Mouse (Mus musculus): ENCODE data around the gene Fut2. TPM values are rescaled to one million over a fixed set of nuclear protein-coding genes. Genes with fewer than 3 reads are reported as not detected.

Gene Fut2
- polyA plus RNA-seq, 1 experiment from 2014 or later, result not detected

DNA sequence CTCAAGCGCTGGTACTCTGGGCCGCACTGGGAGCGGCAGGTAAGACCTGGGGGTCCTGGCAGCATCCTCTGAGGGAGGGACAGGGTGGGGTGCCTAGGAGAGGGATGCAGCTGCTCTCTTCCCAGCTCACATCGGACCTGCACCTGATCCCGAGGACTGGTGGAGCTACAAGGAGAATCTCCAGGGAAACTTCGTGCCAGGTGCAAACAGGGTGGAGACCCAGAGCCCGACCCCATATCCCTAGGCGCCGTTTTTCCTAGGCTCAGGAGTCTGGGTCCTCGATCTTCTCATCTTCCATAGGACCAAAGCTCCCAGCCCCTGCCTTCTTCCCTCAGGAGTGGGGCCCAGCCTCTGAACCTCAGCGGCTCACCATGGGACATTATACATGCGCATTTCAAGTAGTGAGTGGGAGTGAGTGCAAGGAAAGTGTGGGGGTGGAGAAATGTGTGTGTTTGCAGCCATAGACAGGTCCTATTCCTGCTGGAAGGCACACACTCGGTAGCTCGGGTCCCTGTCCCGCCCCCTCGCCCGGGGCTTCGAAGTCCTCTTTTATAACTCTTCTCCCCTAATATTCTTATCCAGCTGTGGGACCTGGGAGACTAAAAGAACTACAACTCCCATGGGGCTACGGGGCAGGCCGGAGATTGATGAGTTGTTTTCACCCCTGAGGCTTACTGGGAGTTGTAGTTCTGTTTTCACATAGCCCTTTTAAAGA, 34.3 kb upstream of the Fut2 start:
- 2% methylated on average over 20 of the region's 20 CpGs for WGBS (ENCODE audit: insufficient replicate concordance)
- Histone ChIP-seq H3K4me3 (ENCODE audit: low read depth, low read length) (no peak overlapping the region), H3K27me3 (ENCODE audit: insufficient read depth, low read length) (peaks cover 31% of the 10 kb centered on the region), H3K36me3 (replicated peaks; ENCODE audit: insufficient read depth, low read length) (no peaks in the 10 kb centered on the region), H3K27ac (ENCODE audit: low read depth) (no peak overlapping the region), H3K4me2 (ENCODE audit: low read depth, low read length) (peak overlapping the region; percentile 52), H3K4me1 (ENCODE audit: insufficient read depth) (peaks cover 28% of the 10 kb centered on the region), H3K9ac (replicated peaks) (no peak overlapping the region), H3K9me3 (ENCODE audit: low read length) (no peaks in the 10 kb centered on the region)
- TF ChIP-seq CTCF (IDR thresholded peaks at IDR 0.05; ENCODE audit: low read depth) (no peak), EP300 (IDR thresholded peaks at IDR 0.05; ENCODE audit: low read depth) (no peak)
- DNase-seq (peak; percentile 71), ATAC-seq (no peak)

DNA sequence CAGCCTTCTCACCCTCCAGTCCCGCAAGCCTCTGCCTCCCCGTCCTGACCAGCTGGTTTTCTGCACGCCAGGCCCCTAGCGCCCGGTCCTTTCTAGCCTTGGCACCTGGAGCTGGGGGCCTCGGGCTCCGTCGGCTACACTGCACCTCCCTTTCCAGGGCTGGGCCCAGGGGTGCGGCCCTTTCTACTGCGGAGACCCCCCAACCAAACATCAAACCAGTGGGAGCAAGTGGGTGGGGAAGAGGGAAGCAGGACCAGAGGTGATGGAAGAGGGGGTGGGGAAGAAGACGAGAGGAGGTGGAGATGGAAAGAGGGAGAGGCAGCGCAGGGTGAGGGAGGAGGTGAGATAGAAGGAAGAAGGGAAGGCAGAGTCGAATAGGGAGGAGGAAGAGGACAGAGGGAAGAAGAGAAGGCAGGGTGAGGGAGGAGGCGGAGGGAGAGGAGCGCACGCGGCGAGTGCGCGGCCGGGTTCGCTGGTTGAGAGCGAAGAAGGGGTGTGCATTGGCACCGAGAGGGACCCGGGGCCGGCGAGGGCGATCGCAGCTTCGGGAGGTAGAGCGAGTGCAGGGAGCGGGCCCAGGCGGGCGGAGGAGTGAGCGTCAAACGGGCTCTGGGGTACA, 33.4 kb upstream of the Fut2 start, which contains the start of gene Car11:
Gene Car11, plus strand, starts transcription at position 321 of the 619 bp plus-strand sequence.
- Histone ChIP-seq H3K4me3 (ENCODE audit: low read depth, low read length) (no peak within 1 kb of the TSS), H3K27ac (ENCODE audit: low read depth) (no peak within 1 kb of the TSS), H3K9ac (replicated peaks) (no peak within 1 kb of the TSS), H3K36me3 (replicated peaks; ENCODE audit: insufficient read depth, low read length) (no peaks in the 10 kb centered on the region), H3K4me2 (ENCODE audit: low read depth, low read length) (peak within 1 kb of the TSS; percentile 52), H3K27me3 (ENCODE audit: insufficient read depth, low read length) (peaks cover 31% of the 10 kb centered on the region), H3K9me3 (ENCODE audit: low read length) (no peaks in the 10 kb centered on the region), H3K4me1 (ENCODE audit: insufficient read depth) (peaks cover 20% of the 10 kb centered on the region)
- ATAC-seq (no peak), DNase-seq (no peak)
- TF ChIP-seq CTCF (IDR thresholded peaks at IDR 0.05; ENCODE audit: low read depth) (no peak), EP300 (IDR thresholded peaks at IDR 0.05; ENCODE audit: low read depth) (no peak)
- 5% methylated on average over 32 of the region's 36 CpGs for WGBS (ENCODE audit: insufficient replicate concordance)

DNA sequence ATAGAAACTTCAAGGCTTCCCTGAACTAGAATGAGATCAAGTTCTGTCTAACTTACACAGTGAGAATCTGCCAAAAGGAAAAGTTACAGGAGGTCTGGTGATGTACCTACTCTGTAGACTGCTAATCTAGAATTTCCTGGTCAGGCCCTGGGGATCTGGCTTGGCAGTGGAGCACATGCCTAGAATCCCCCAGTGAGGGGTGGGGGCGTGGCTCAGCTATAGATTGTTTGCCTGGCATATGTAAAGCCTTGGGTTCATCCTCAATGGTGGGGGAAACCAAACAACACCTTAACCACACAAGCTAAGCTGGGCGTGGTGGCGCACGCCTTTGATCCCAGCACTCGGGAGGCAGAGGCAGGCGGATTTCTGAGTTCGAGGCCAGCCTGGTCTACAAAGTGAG, 31.7 kb upstream of the Fut2 start:
- Histone ChIP-seq H3K27me3 (ENCODE audit: insufficient read depth, low read length) (peaks cover 31% of the 10 kb centered on the region), H3K9ac (replicated peaks) (no peak overlapping the region)

DNA sequence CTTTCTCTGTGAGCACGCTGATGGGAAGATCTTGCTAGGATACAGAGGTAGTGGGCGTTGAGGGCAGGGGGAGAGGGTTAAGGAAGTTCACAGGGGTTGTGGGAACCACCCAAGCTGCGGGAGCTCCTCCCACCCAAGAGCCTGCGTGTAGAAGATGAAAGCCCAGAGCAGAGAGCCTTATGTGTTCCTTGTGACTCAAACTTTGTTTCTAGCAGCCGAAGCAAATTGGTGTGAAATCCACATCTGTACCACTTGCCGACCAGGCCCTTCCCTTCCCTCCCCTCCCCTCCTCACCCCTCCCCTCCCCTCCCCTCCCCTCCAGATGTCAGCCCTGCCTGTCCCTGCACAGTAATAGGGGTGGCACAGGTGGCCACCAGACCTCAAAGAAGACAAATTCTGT, 28.9 kb upstream of the Fut2 start:
- WGBS (ENCODE audit: insufficient replicate concordance), result 24% methylated on average over 6 of the region's 6 CpGs
- no peak overlapping the region for H3K27ac ChIP-seq (ENCODE audit: low read depth)
- ATAC-seq (no peak), DNase-seq (no peak)
- TF ChIP-seq EP300 (IDR thresholded peaks at IDR 0.05; ENCODE audit: low read depth), result no peak
- TF ChIP-seq CTCF (IDR thresholded peaks at IDR 0.05; ENCODE audit: low read depth), result no peak
- H3K4me3 ChIP-seq (ENCODE audit: low read depth, low read length), result no peak overlapping the region
- peaks cover 19% of the 10 kb centered on the region for H3K27me3 ChIP-seq (ENCODE audit: insufficient read depth, low read length)
- peaks cover 4% of the 10 kb centered on the region for H3K4me1 ChIP-seq (ENCODE audit: insufficient read depth)
- no peak overlapping the region for H3K9ac ChIP-seq (replicated peaks)
- no peak overlapping the region for H3K4me2 ChIP-seq (ENCODE audit: low read depth, low read length)
- no peaks in the 10 kb centered on the region for H3K36me3 ChIP-seq (replicated peaks; ENCODE audit: insufficient read depth, low read length)
- H3K9me3 ChIP-seq (ENCODE audit: low read length), result no peaks in the 10 kb centered on the region

More for the DNA sequence above, 31.7 kb upstream of the Fut2 start:
- H3K36me3 ChIP-seq (replicated peaks; ENCODE audit: insufficient read depth, low read length), result no peaks in the 10 kb centered on the region
- TF ChIP-seq CTCF (IDR thresholded peaks at IDR 0.05; ENCODE audit: low read depth) (no peak), EP300 (IDR thresholded peaks at IDR 0.05; ENCODE audit: low read depth) (no peak)
- H3K4me2 ChIP-seq (ENCODE audit: low read depth, low read length), result no peak overlapping the region
- DNase-seq (no peak), ATAC-seq (no peak)
- WGBS (ENCODE audit: insufficient replicate concordance), result 67% methylated on average over 5 of the region's 7 CpGs
- no peaks in the 10 kb centered on the region for H3K9me3 ChIP-seq (ENCODE audit: low read length)
- H3K4me1 ChIP-seq (ENCODE audit: insufficient read depth), result peaks cover 10% of the 10 kb centered on the region
- no peak overlapping the region for H3K27ac ChIP-seq (ENCODE audit: low read depth)
- no peak overlapping the region for H3K4me3 ChIP-seq (ENCODE audit: low read depth, low read length)

DNA sequence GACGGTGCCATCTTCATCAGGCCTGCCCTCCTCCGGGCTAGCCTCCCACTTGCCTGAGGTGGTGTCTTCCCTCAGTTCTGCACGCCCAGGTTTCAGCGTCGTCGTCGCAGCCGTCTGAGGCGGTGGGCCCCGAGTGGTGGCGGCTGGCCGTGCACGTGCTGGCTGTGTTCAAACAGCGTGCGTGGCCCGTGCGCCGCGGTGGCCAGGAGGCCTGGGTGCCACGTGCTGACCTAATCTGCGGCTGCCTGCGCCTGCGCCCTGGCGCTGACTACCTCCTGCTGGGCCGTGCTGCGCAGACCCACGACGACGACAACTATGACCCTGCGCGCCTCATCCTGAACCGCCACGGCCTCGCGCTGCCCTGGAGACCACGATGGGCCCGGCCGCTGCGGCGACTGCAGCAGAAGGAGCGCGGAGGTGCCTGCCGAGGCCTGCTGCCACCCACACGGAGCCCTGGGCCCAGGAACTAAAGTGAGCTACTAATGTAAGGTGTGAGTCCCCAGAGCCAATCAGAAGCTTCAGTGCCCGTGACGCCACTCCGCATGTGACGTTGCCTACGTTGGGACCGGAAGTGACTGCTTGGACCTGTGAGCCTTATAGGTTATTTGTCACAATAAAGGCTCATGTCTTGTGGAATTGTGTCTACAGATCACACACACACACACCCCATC, 27.9 kb upstream of the Fut2 start, which contains the start of gene Sec1:
Gene Sec1, minus strand, starts transcription at position 482 of the 671 bp plus-strand sequence.
- ATAC-seq (no peak), DNase-seq (no peak)
- H3K4me1 ChIP-seq (ENCODE audit: insufficient read depth), result no peaks in the 10 kb centered on the region
- H3K9ac ChIP-seq (replicated peaks), result no peak within 1 kb of the TSS
- no peaks in the 10 kb centered on the region for H3K36me3 ChIP-seq (replicated peaks; ENCODE audit: insufficient read depth, low read length)
- 89% methylated on average over 50 of the region's 50 CpGs for WGBS (ENCODE audit: insufficient replicate concordance)
- no peak within 1 kb of the TSS for H3K4me3 ChIP-seq (ENCODE audit: low read depth, low read length)
- H3K27me3 ChIP-seq (ENCODE audit: insufficient read depth, low read length), result peaks cover 8% of the 10 kb centered on the region
- H3K4me2 ChIP-seq (ENCODE audit: low read depth, low read length), result no peak within 1 kb of the TSS
- TF ChIP-seq CTCF (IDR thresholded peaks at IDR 0.05; ENCODE audit: low read depth) (no peak), EP300 (IDR thresholded peaks at IDR 0.05; ENCODE audit: low read depth) (no peak)
- H3K27ac ChIP-seq (ENCODE audit: low read depth), result no peak within 1 kb of the TSS
- no peaks in the 10 kb centered on the region for H3K9me3 ChIP-seq (ENCODE audit: low read length)

DNA sequence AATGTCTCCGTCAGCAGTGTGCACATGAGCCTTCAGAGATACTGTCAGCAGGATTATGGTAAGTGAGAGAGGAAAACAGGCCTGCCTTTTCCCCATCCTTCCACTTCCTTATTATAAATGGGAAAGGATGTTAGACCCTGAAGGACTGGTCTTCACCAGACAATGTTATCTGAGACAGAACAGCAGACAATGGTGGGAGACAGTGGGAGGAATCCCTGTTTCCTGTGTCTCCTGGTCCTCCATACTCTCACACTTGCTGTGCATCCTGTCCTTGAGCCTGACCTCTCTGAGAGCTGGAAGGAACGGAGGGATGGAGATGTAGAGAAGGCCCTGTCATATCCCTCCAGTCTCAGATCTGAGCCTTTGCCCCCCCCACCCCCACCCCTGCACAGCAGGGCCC, 26.2 kb upstream of the Fut2 start:
- Histone ChIP-seq H3K36me3 (replicated peaks; ENCODE audit: insufficient read depth, low read length) (no peaks in the 10 kb centered on the region), H3K9me3 (ENCODE audit: low read length) (no peaks in the 10 kb centered on the region), H3K4me1 (ENCODE audit: insufficient read depth) (no peaks in the 10 kb centered on the region), H3K4me2 (ENCODE audit: low read depth, low read length) (no peak overlapping the region), H3K9ac (replicated peaks) (no peak overlapping the region), H3K27me3 (ENCODE audit: insufficient read depth, low read length) (no peaks in the 10 kb centered on the region), H3K4me3 (ENCODE audit: low read depth, low read length) (no peak overlapping the region), H3K27ac (ENCODE audit: low read depth) (no peak overlapping the region)
- TF ChIP-seq EP300 (IDR thresholded peaks at IDR 0.05; ENCODE audit: low read depth) (peak; percentile 12; the same call in 1 of the 2 replicates), CTCF (IDR thresholded peaks at IDR 0.05; ENCODE audit: low read depth) (no peak)
- 57% methylated on average over 2 of the region's 2 CpGs for WGBS (ENCODE audit: insufficient replicate concordance)
- peak; percentile 67 for ATAC-seq
- DNase-seq, result no peak

All from liver, postnatal 0 days (tissue).